Mouse (Mus musculus) liver, embryonic 16.5 days (tissue): ENCODE data around the gene Bpifb5. TPM values are rescaled to one million over a fixed set of nuclear protein-coding genes. Genes with fewer than 3 reads are reported as not detected.
"Not testable (repeated sequence)": the region's sequence is repeated elsewhere in the genome, so short reads cannot be mapped to it uniquely, and the experiment has no call there.

Experiments
- ATAC-seq: fragments of 200-750 bp; cut with Nextera tagmentation; 2 replicates; pipeline ENCODE4 v1.8.0; 2017; ENCODE audit warnings: low read depth, mild to moderate bottlenecking, moderate number of reproducible peaks, moderate library complexity
- H3K27ac ChIP-seq: fragments of 300-500 bp; sonication (generic); 2 replicates; pipeline ENCODE4 v1.5.1; 2014; ENCODE audit warnings: mild to moderate bottlenecking, low read length
- H3K27me3 ChIP-seq: fragments of 300-500 bp; sonication (generic); 2 replicates; pipeline ENCODE4 v1.6.1; 2014; ENCODE audit warnings: low read depth, low read length, mixed read lengths; ENCODE audit not compliant: control insufficient read depth, insufficient read depth
- H3K36me3 ChIP-seq: fragments of 300-500 bp; sonication (generic); 2 replicates; pipeline ENCODE4 v1.6.1; 2014; ENCODE audit warnings: mild to moderate bottlenecking; ENCODE audit not compliant: control insufficient read depth, insufficient read depth
- H3K4me1 ChIP-seq: fragments of 300-500 bp; sonication (generic); 2 replicates; pipeline ENCODE4 v1.6.1; 2014; ENCODE audit warnings: low read depth, low read length, mixed read lengths; ENCODE audit not compliant: control insufficient read depth
- H3K4me2 ChIP-seq: fragments of 300-500 bp; sonication (generic); 2 replicates; pipeline ENCODE4 v1.6.1; 2014; ENCODE audit warnings: low read depth, low read length, mixed read lengths
- H3K4me3 ChIP-seq: fragments of 300-500 bp; sonication (generic); 2 replicates; pipeline ENCODE4 v1.5.1; 2014; ENCODE audit warnings: low read depth, mild to moderate bottlenecking, low read length
- H3K9ac ChIP-seq: fragments of 300-500 bp; sonication (generic); 2 replicates; pipeline ENCODE4 v1.6.1; 2014; ENCODE audit warnings: low read depth, low read length
- H3K9me3 ChIP-seq: fragments of 300-500 bp; sonication (generic); replicated peaks from 2 replicates; pipeline ENCODE4 v1.6.1; 2016; ENCODE audit warnings: low read length; ENCODE audit not compliant: control insufficient read depth
- WGBS: fragments of 180-500 bp; shearing (Covaris S2); extraction: QIAGEN DNeasy Blood & Tissue Kit; methylation state at CpG from one replicate; pipeline ENCODE4 v1.1.7; 2014; ENCODE audit not compliant: insufficient replicate concordance; 5-methylcytosine and 5-hydroxymethylcytosine counted together
- polyA plus RNA-seq: library from polyadenylated mRNA; unstranded; fragments of >200 nt; fragmentation: Nextera tagmentation; extraction: Ambion mirVana; gene quantifications from 2 replicates; pipeline ENCODE4 v1.2.1, GENCODE M21; 2015

Gene Bpifb5
- polyA plus RNA-seq: not detected in 2 replicates

DNA sequence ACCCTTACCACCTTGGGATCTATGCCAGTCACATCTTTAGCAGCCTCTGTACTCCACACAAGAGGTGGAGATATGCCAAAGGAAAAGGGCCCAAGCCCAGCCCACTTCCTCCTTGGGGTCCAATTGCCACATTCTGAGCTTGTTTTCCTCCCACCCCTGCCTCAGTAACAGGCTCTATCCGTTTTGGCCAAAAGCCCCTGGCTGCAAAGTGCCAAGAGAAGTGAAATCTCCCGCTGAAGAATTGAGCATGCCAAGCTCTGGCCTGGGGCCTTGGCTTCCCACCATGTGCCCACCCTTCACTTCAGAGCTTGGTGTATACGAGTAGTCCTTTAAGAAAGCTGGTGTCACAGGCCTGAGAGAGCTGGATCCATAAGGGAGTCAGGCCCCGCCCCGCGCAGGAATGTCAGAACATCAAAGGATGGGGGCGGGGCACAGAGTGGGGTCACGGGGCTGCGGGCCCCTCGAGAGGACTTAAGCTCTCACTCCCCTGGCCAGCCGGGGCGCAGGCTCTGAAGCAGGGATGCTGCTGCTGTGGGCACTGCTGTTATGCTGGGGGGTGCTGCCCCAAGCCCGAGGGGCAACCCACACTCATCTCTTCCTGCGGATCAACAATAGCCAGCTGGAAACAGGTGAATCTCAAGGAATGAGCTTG is at the start of gene Bpifb5:
Bpifb5 (plus strand) TSS at position 478 of the 652 bp plus-strand sequence.
- H3K4me2 ChIP-seq: no peak within 1 kb of the TSS
- H3K27me3 ChIP-seq: no peaks in the 10 kb centered on the region
- no peaks in the 10 kb centered on the region for H3K9me3 ChIP-seq
- no peaks in the 10 kb centered on the region for H3K4me1 ChIP-seq
- 23% methylated on average over 14 of the region's 14 CpGs for WGBS
- no peak within 1 kb of the TSS for H3K27ac ChIP-seq
- ATAC-seq: no peak
- H3K36me3 ChIP-seq: no peaks in the 10 kb centered on the region
- no peak within 1 kb of the TSS for H3K4me3 ChIP-seq
- H3K9ac ChIP-seq: no peak within 1 kb of the TSS

DNA sequence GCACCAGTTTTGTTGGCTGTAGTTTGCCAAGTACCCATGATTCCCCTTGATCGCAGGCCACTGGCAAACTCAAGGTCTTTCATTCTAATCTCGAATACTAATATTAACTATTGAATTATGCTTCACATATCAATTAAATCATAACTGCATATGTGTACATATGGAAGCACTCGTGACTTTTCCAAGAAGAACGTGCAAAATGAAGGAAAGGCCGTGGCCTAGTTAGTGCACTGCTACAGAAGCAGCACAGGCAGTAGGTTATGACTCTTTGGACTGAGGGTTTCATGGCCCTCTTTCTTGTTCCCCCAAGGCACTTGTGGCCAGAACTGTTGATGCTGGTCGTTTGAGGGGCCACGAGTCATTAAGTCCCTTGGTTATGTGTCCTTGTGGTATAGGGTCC is 41.6 kb upstream of the Bpifb5 start:
- WGBS: 55% methylated on average over 7 of the region's 7 CpGs
- H3K27me3 ChIP-seq, H3K27ac ChIP-seq, ATAC-seq, H3K4me1 ChIP-seq, H3K36me3 ChIP-seq, H3K9me3 ChIP-seq, H3K4me3 ChIP-seq, H3K9ac ChIP-seq, H3K4me2 ChIP-seq: not testable (repeated sequence)

DNA sequence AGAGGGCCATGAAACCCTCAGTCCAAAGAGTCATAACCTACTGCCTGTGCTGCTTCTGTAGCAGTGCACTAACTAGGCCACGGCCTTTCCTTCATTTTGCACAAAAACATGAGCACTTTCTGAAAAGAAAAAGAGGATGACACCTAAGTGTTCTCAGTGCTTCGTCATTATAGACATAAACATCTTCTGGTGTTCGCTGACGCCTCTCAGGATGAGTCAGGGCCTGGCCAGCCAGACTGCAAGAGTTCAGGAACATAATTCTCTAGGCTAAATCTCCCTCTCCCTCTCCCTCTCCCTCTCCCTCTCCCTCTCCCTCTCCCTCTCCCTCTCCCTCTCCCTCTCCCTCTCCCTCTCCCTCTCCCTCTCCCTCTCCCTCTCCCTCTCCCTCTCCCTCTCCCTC is 40.5 kb upstream of the Bpifb5 start:
- not testable (repeated sequence) for H3K4me3 ChIP-seq, H3K27ac ChIP-seq, H3K27me3 ChIP-seq, H3K9me3 ChIP-seq, ATAC-seq, H3K36me3 ChIP-seq, H3K4me1 ChIP-seq, H3K4me2 ChIP-seq, H3K9ac ChIP-seq
- WGBS: 40% methylated on average over 4 of the region's 4 CpGs

DNA sequence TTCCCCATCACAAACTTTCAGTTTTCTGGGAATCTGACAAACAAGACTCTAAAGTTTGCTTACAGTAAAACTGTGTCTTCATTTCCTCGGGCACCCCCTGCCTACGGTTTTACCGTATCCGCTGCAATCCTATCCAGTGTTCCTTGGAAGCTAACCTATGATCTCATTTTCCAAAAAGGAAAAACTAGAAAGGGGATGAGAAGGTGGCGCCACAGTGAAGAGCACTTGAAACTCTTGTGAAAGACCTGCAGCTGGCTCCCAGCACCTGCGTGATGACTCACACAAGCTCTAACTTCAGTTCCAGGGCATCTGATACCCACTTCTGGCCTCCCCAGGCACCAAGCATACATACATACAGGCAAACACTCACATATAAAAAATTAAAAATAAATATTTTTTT is 38.2 kb upstream of the Bpifb5 start:
- no peaks in the 10 kb centered on the region for H3K27me3 ChIP-seq
- no peak for ATAC-seq
- H3K4me2 ChIP-seq: no peak overlapping the region
- H3K4me3 ChIP-seq: no peak overlapping the region
- 68% methylated on average over 6 of the region's 6 CpGs for WGBS
- H3K9me3 ChIP-seq: no peaks in the 10 kb centered on the region
- no peak overlapping the region for H3K27ac ChIP-seq
- H3K9ac ChIP-seq: no peak overlapping the region
- H3K36me3 ChIP-seq: no peaks in the 10 kb centered on the region
- H3K4me1 ChIP-seq: no peaks in the 10 kb centered on the region

DNA sequence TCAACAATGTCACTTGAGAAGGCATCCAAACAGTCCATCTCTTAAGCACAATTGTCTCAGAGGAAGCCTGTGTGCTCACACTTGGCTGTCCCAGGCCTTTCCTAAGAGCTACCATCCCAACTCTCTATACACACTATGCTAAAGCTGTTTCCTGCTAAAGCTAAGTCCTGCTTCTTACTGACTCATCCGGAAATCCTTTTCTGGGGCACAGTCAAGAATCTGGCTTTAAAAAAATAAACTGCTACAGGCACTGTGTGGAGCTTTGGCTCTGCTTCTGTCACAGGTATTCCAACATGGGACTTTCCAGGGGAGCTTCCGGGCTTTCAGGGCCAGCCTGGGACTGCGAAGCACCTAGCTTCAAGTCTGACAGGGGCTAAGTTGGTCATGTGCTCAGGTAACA is 37.8 kb upstream of the Bpifb5 start:
- Histone ChIP-seq H3K27me3 (no peaks in the 10 kb centered on the region), H3K9me3 (no peaks in the 10 kb centered on the region), H3K4me3 (no peak overlapping the region), H3K9ac (no peak overlapping the region), H3K36me3 (no peaks in the 10 kb centered on the region), H3K27ac (no peak overlapping the region), H3K4me1 (no peaks in the 10 kb centered on the region), H3K4me2 (no peak overlapping the region)
- ATAC-seq: no peak
- 48% methylated on average over 3 of the region's 3 CpGs for WGBS

DNA sequence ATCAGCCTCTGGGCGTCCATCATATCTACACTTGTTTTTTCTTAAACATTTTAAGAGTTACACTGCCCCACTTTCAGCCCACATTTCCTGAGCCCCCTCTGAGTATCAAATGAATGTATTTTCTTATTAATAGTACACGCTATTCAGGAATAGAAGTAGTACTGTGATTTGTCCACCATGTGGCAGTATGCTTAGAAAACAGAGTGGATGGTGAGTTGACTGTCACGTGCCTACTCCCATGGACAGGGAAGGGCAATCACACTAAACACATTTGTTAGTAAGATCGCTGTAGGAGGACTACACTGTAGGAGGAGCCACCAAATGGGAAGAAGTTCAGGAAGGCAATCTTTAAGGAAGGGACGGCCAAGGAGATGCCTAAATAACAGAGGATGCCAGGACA is 36.1 kb upstream of the Bpifb5 start:
- Histone ChIP-seq H3K9ac (no peak overlapping the region), H3K36me3 (no peaks in the 10 kb centered on the region), H3K4me1 (no peaks in the 10 kb centered on the region), H3K4me3 (no peak overlapping the region), H3K27ac (no peak overlapping the region), H3K4me2 (no peak overlapping the region), H3K27me3 (no peaks in the 10 kb centered on the region), H3K9me3 (no peaks in the 10 kb centered on the region)
- ATAC-seq: no peak
- WGBS: 26% methylated on average over 5 of the region's 5 CpGs

DNA sequence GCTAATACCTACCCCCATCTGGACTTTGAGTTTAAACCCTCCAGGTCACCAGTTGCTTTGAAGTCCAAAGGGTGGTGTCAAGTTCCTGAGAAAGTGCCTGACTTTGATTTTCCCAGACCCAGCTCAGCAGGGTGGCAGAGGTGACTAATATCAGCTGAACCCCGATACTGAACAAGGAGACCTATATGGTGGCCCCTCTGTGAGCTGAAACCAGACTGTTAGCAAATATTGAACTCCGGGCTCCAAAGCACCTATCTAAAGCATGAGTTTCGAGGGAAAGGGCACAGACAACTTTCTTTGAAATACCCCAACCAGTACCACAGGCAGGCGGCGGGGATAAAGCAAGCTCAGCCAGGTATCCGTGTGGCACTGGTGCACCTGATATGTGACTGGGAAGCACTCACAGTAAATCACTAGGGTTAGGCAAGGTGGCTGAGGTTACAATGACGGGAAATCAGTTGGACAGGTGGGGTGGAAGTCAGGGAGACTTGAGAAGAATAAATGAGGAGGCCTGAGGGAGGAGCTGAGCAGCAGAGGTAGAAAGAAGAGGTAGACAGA is 33.6 kb upstream of the Bpifb5 start:
- Histone ChIP-seq H3K9me3 (no peaks in the 10 kb centered on the region), H3K4me3 (no peak overlapping the region), H3K27ac (no peak overlapping the region), H3K9ac (no peak overlapping the region), H3K4me2 (no peak overlapping the region), H3K27me3 (no peaks in the 10 kb centered on the region), H3K4me1 (no peaks in the 10 kb centered on the region), H3K36me3 (no peaks in the 10 kb centered on the region)
- 49% methylated on average over 7 of the region's 7 CpGs for WGBS
- no peak for ATAC-seq

DNA sequence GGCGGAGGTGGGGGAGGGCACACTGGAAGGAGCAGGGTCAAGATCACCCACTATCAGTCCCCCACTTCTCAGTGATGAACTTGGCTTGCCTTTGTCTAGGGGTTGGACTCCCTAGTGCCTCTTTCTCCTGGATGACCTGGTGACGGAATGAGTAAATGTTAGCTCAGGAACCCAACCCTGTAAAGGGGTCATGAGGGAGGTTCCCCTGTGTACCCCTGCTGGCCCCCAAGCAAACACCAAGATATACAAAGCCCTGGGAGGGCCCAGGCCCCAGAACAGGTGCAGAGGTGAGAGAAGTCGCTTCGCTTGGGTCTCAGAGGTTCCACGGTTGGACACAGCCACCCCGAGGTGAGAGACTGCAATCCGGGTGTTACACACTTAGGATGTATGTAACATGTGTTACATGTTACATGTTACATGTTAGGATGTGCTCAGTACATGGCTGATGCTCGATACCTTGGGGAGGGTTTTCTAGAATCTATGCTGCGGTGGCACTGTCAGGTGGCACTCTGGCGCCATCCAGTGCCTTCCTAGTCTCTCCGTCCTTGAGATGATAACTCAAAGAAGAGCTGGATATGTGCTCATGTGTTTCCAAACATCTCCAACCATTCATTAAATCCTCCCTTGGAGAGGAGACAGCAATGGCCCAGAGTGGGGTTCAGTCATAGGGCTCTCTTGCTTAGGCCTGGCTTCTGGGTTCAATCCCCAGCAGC is 32.8 kb upstream of the Bpifb5 start, which contains the start of gene Bpifb1:
Bpifb1 (plus strand) TSS at position 273 of the 713 bp plus-strand sequence.
- WGBS: 65% methylated on average over 11 of the region's 11 CpGs
- no peaks in the 10 kb centered on the region for H3K4me1 ChIP-seq
- H3K9me3 ChIP-seq: no peaks in the 10 kb centered on the region
- no peak within 1 kb of the TSS for H3K4me3 ChIP-seq
- no peaks in the 10 kb centered on the region for H3K36me3 ChIP-seq
- no peaks in the 10 kb centered on the region for H3K27me3 ChIP-seq
- no peak within 1 kb of the TSS for H3K27ac ChIP-seq
- H3K4me2 ChIP-seq: no peak within 1 kb of the TSS
- H3K9ac ChIP-seq: no peak within 1 kb of the TSS
- ATAC-seq: no peak

DNA sequence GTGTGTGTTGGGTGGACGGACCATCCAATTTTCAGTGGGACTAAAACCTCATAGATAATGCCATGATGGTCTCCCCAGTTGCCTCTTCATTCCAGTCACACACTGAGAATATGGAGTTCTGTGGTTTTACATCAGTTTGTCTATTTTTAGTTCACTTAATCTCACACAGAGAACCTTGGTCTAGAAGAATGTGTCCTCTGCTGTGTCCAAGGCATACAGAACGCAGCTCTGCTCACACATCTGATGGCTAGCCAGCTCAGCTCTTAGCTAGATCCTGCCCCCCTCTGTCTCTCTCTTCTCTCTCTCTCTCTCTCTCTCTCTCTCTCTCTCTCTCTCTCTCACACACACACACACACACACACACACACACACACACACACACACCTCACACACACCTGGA is 31.4 kb upstream of the Bpifb5 start:
- Histone ChIP-seq H3K27me3 (no peaks in the 10 kb centered on the region), H3K9ac (no peak overlapping the region), H3K4me3 (no peak overlapping the region), H3K27ac (no peak overlapping the region), H3K36me3 (no peaks in the 10 kb centered on the region), H3K4me1 (no peaks in the 10 kb centered on the region), H3K4me2 (no peak overlapping the region), H3K9me3 (no peaks in the 10 kb centered on the region)
- 33% methylated on average over 2 of the region's 2 CpGs for WGBS
- no peak for ATAC-seq
